Mouse (Mus musculus) adrenal gland, postnatal 25 days (tissue): ENCODE data around the gene Six3. TPM values are rescaled to one million over a fixed set of nuclear protein-coding genes. Genes with fewer than 3 reads are reported as not detected.
A peak's percentile ranks its signal among the peaks of the same experiment; 100 is the strongest.

Source experiments
- DNase-seq: peaks from one replicate; pipeline ENCODE4 v3.0.0; 2021; ENCODE audit warnings: mixed read lengths
- total RNA-seq: library from RNA; stranded (reverse); gene quantifications from 2 replicates; pipeline ENCODE4 v1.2.3, GENCODE M21; 2021

Six3 gene
- total RNA-seq, 1 experiment from 2014 or later, result not detected

- no peak for DNase-seq
Observed at GRCm38 (mm10) chr17:85626091-85626860, 12.9 kb downstream of the Six3 start.

GRCm38 (mm10) chr17:85627751-85628150 lies 14.3 kb downstream of the Six3 start:
- DNase-seq, result no peak

GRCm38 (mm10) chr17:85628811-85629210 lies 15.4 kb downstream of the Six3 start:
- no peak for DNase-seq

- DNase-seq, result no peak
Observed at GRCm38 (mm10) chr17:85629396-85629795, 16.0 kb downstream of the Six3 start.

- no peak for DNase-seq
Observed at GRCm38 (mm10) chr17:85630296-85631050, 17.1 kb downstream of the Six3 start.

DNA sequence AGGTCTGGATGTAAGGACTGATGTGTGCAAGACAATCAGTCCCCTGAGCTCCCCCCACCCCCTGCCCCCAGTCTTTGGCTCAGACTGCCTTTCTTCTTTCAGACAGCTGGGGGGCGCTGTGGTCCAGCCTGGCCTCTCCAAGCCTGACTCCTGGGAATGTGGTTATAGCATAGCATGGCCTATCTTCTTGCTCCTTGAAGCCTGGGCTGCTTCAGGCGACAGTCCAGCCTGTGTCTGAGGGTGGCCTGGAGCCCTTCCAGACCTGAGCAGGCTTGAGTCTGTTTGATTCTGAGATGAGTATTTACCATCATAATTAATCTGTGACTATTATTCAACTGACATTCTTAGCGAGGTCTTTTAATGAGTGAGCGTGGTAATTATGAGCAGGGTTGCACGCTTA lies 17.7 kb downstream of the Six3 start:
- DNase-seq, result no peak

- peak; percentile 84 for DNase-seq
Observed at GRCm38 (mm10) chr17:85633619-85634018, 20.2 kb downstream of the Six3 start.

DNA sequence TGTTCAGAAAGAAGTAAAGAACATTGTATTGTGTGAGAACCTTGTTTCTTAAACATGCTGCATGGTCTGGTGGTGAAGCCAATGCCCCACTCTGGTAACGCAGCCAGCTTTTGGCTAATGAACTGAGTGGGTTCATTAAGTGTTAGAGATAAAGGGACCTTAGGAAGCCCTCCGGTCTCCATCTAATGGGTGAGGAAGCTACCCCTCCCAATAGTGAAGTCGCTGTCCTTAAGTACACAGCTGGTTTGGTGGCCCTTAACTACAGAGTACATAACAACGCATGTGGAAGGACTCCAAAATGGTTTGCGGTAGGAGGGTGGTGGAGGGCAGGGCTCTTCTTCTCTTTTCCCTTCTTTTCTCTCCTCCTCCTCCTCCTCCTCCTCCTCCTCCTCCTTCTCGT lies 24.5 kb downstream of the Six3 start:
- no peak for DNase-seq

DNA sequence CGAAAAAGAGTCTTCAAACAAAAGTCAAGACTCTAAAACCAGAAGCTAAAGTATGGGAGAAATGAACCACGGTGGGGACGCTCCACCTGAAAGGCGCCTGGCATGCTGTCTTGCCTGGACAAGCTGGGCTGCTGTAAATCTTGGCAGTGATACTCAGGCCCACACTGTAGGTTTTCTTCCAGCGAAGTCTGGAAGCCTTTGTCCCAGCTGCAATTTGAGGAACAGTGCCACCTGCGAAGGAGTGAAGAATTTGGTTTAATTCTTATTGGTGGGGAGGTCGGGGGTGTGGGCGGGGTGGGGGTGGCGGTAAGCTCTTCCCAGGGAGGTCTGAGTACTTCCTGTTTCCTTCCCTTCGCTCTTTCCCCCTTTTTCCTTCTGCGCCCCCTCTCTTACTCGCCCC lies 31.9 kb downstream of the Six3 start:
- no peak for DNase-seq

GRCm38 (mm10) chr17:85645718-85646665 lies 32.6 kb downstream of the Six3 start:
- peak; percentile 56 for DNase-seq

DNA sequence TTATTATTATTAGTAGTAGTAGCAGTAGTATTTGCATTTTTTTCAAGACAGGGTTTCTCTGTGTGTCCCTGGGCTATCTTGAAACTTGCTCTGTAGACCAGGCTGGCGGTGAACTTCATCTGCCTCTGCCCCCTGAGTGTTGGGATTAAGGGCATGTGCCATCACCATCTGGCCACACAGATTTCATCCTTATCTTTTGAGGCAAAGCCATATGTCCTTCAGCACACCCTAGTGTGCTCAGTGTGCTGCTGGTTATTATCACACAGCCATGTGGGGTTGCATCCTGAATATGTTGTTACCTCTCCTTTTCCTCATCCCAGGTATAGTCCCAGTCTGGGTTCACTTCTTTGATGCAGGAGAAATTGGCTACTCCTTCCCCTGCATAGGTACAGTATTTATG lies 46.6 kb downstream of the Six3 start:
- DNase-seq, result no peak

GRCm38 (mm10) chr17:85661521-85661920 lies 48.1 kb downstream of the Six3 start:
- no peak for DNase-seq

- DNase-seq, result no peak
Observed at GRCm38 (mm10) chr17:85664202-85664601, 50.8 kb downstream of the Six3 start.

DNA sequence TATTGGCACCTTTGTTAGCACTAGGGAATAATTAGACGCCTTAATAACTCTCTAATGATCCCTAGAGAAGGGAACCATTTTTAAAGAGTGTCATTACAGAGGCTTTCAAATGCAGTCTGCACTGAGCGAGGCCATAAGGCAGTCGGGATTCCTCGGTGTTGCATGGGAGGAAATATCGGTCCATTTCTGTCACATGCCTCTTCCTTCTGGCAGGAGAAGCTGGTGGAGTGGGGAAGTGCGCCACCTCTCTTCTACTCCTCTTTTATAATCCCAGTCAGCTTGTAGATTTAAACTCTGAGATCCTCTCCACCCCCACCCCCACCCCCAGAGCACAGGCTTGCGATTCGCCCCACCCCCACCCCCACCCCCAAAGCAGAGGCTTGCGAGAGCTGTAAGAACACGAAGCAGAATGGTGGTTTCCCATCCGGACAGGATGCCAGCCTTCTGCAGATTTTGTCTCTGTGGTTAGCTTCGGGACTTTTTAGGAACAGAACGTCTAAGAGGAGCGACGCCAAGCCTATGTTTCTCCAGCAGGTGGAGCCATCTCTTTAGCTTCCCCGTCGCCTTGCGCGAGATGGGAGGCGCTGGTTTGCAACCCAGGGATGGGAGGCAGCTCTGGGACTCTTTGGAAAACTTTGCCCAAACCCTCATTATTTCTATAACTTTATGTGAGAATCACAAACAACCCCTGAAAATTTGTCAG lies 51.4 kb downstream of the Six3 start:
- peak; percentile 67 for DNase-seq

Other genes starting within 250 kb of the Six3 start
- gene Six2, start 74.7 kb downstream of the Six3 start, total RNA-seq, result not detected in 2 replicates